In genomic region chr14:78725976-78726375, GRCm38 (mm10) we compare ENCODE assay signal across 8 mouse cellular contexts. TPM values are rescaled to one million over a fixed set of nuclear protein-coding genes. Genes with fewer than 3 reads are reported as not detected.
DNase-seq lines count a peak whose midpoint lies in the region; ATAC-seq lines count a peak whose summit lies in the region.

No protein-coding gene starts in this region.

- peaks cover under 1% of the 10 kb centered on the region for H3K27me3 ChIP-seq in liver, embryonic 11.5 days (replicated peaks; ENCODE audit: control insufficient read depth, insufficient read depth, low read length)
- peaks cover 31% of the 10 kb centered on the region for H3K27me3 ChIP-seq in forebrain, embryonic 12.5 days
- H3K27me3 ChIP-seq in limb, embryonic 11.5 days (ENCODE audit: control insufficient read depth, insufficient read depth, low read length) = 0 out of 2 replicates have a peak, but pooled peaks cover 3% of the 10 kb centered on the region
- H3K27me3 ChIP-seq in neural tube, embryonic 13.5 days = peaks cover 9% of the 10 kb centered on the region; the same call in 1 of the 2 replicates

- peak overlapping the region; percentile 95 for H3K4me2 ChIP-seq in liver, embryonic 11.5 days
- peak overlapping the region; percentile 97 for H3K4me2 ChIP-seq in forebrain, embryonic 12.5 days
- peak overlapping the region; percentile 96 for H3K4me2 ChIP-seq in limb, embryonic 11.5 days (ENCODE audit: low read depth, severe bottlenecking)
- peak overlapping the region; percentile 92 for H3K4me2 ChIP-seq in neural tube, embryonic 13.5 days

- peaks cover 8% of the 10 kb centered on the region; the same call in 1 of the 2 replicates for H3K4me1 ChIP-seq in liver, embryonic 11.5 days (replicated peaks; ENCODE audit: control insufficient read depth, insufficient read depth, low read length)
- H3K4me1 ChIP-seq in forebrain, embryonic 12.5 days = peaks cover 18% of the 10 kb centered on the region
- H3K4me1 ChIP-seq in limb, embryonic 11.5 days (ENCODE audit: control insufficient read depth, insufficient read depth, low read length) = no peaks in the 10 kb centered on the region
- H3K4me1 ChIP-seq in neural tube, embryonic 13.5 days (replicated peaks) = peaks cover 36% of the 10 kb centered on the region

- no peak for ATAC-seq in liver, embryonic 11.5 days (replicated peaks; ENCODE audit: low FRiP score)
- no peak for ATAC-seq in forebrain, embryonic 12.5 days (ENCODE audit: low FRiP score)
- ATAC-seq in limb, embryonic 11.5 days (ENCODE audit: insufficient number of reproducible peaks, low FRiP score, low TSS enrichment, low read depth) = no peak
- no peak for ATAC-seq in neural tube, embryonic 13.5 days (ENCODE audit: low read depth)
- ATAC-seq in megakaryocyte, adult 5-6 weeks (ENCODE audit: poor library complexity, severe bottlenecking) = no peak

- peak overlapping the region; percentile 76; the same call in 1 of the 2 replicates for H3K9ac ChIP-seq in liver, embryonic 11.5 days (ENCODE audit: low read depth, low read length)
- no peak overlapping the region for H3K9ac ChIP-seq in forebrain, embryonic 12.5 days
- no peak overlapping the region for H3K9ac ChIP-seq in limb, embryonic 11.5 days (ENCODE audit: low read length)
- H3K9ac ChIP-seq in neural tube, embryonic 13.5 days = peak overlapping the region; percentile 80

- 32% methylated on average over 13 of the region's 13 CpGs for WGBS in liver, embryonic 11.5 days
- WGBS in forebrain, embryonic 12.5 days = 12% methylated on average over 13 of the region's 13 CpGs
- 14% methylated on average over 13 of the region's 13 CpGs for WGBS in limb, embryonic 11.5 days
- WGBS in neural tube, embryonic 13.5 days = 22% methylated on average over 13 of the region's 13 CpGs

- no peaks in the 10 kb centered on the region for H3K9me3 ChIP-seq in liver, embryonic 11.5 days (ENCODE audit: control insufficient read depth, low read length)
- H3K9me3 ChIP-seq in forebrain, embryonic 12.5 days = no peaks in the 10 kb centered on the region
- no peaks in the 10 kb centered on the region for H3K9me3 ChIP-seq in limb, embryonic 11.5 days (ENCODE audit: control insufficient read depth, low read length)
- H3K9me3 ChIP-seq in neural tube, embryonic 13.5 days = no peaks in the 10 kb centered on the region

- no peak overlapping the region for H3K27ac ChIP-seq in liver, embryonic 11.5 days (ENCODE audit: low read depth, low read length)
- H3K27ac ChIP-seq in forebrain, embryonic 12.5 days = no peak overlapping the region
- no peak overlapping the region for H3K27ac ChIP-seq in limb, embryonic 11.5 days (replicated peaks; ENCODE audit: low read depth, low read length)
- no peak overlapping the region for H3K27ac ChIP-seq in neural tube, embryonic 13.5 days (replicated peaks)

- H3K36me3 ChIP-seq in liver, embryonic 11.5 days (ENCODE audit: control insufficient read depth, insufficient read depth, low read length) = no peaks in the 10 kb centered on the region
- no peaks in the 10 kb centered on the region for H3K36me3 ChIP-seq in forebrain, embryonic 12.5 days (replicated peaks)
- no peaks in the 10 kb centered on the region for H3K36me3 ChIP-seq in limb, embryonic 11.5 days (ENCODE audit: control insufficient read depth, insufficient read depth, low read length)
- H3K36me3 ChIP-seq in neural tube, embryonic 13.5 days = no peaks in the 10 kb centered on the region

- H3K4me3 ChIP-seq in liver, embryonic 11.5 days (ENCODE audit: low read depth, low read length) = peak overlapping the region; percentile 74
- H3K4me3 ChIP-seq in forebrain, embryonic 12.5 days (replicated peaks) = peak overlapping the region; percentile 65; the same call in 1 of the 2 replicates
- H3K4me3 ChIP-seq in limb, embryonic 11.5 days (ENCODE audit: low read depth, low read length) = peak overlapping the region; percentile 51; the same call in 1 of the 2 replicates
- peak overlapping the region; percentile 62; the same call in 1 of the 2 replicates for H3K4me3 ChIP-seq in neural tube, embryonic 13.5 days

- no peak for DNase-seq in liver, embryonic 11.5 days (ENCODE audit: low spot score)
- DNase-seq in liver = no peak
- DNase-seq in limb, embryonic 11.5 days (ENCODE audit: low spot score) = no peak
- DNase-seq in adrenal gland, postnatal 25 days = no peak
- DNase-seq in yolk sac, embryonic 10.5 days (ENCODE audit: low spot score) = no peak

RNA-seq across cellular contexts. Expression of gene Dgkh, which starts 6.6 kb away (rescaled TPM):
- 1.1 and 1.2 TPM in 2 replicates for polyA plus RNA-seq in liver, embryonic 11.5 days (2014; fragmentation: Nextera tagmentation; extraction: Ambion mirVana)
- 1.2 and 1.6 TPM in 2 replicates for polyA plus RNA-seq in forebrain, embryonic 12.5 days (2016; fragmentation: Nextera tagmentation; extraction: Ambion mirVana)
- 0.87 and 1.3 TPM in 2 replicates for polyA plus RNA-seq in limb, embryonic 11.5 days (2014; fragmentation: Nextera tagmentation; extraction: Ambion mirVana)
- polyA plus RNA-seq in neural tube, embryonic 13.5 days (2015; fragmentation: Nextera tagmentation; extraction: Ambion mirVana) = 11.8 and 16.3 TPM in 2 replicates
- 4.8 and 5.9 TPM in 2 replicates for total RNA-seq in megakaryocyte, adult 5-6 weeks (2015)
- 3.5 and 5.9 TPM in 2 replicates for total RNA-seq in megakaryocyte, adult 5-6 weeks (2017)
- 7.8 and 9.6 TPM in 2 replicates for total RNA-seq in adrenal gland, postnatal 25 days (2021)

Comparison
In these comparisons a context has a peak if more than half of its experiments do, and no peak if none do; other contexts are left out.
1. H3K9ac ChIP-seq: peak in liver, embryonic 11.5 days (single experiment) and neural tube, embryonic 13.5 days (single experiment); none in forebrain, embryonic 12.5 days (single experiment) and limb, embryonic 11.5 days (single experiment).
2. Peak in every context shown above with its lines, with median percentiles within 50 percentile points of each other: H3K4me2 ChIP-seq and H3K4me3 ChIP-seq.